Mouse (Mus musculus) stomach, embryonic 15.5 days (tissue): ENCODE data around the gene Tns1. TPM values are rescaled to one million over a fixed set of nuclear protein-coding genes. Genes with fewer than 3 reads are reported as not detected.

Experiments
- ATAC-seq: fragments of 200-750 bp; cut with Nextera tagmentation; 2 replicates; pipeline ENCODE4 v1.8.0; 2017; ENCODE audit warnings: low read depth, moderate number of reproducible peaks, moderate TSS enrichment; ENCODE audit not compliant: insufficient read depth, low FRiP score
- H3K27ac ChIP-seq: fragments of 300-500 bp; sonication (generic); 2 replicates; pipeline ENCODE4 v1.5.1; 2015; ENCODE audit warnings: mild to moderate bottlenecking, inconsistent platforms
- H3K27me3 ChIP-seq: fragments of 300-500 bp; sonication (generic); replicated peaks from 2 replicates; pipeline ENCODE4 v1.6.1; 2015; ENCODE audit warnings: inconsistent platforms
- H3K36me3 ChIP-seq: fragments of 300-500 bp; sonication (generic); 2 replicates; pipeline ENCODE4 v1.6.1; 2015; ENCODE audit warnings: inconsistent platforms
- H3K4me1 ChIP-seq: fragments of 300-500 bp; sonication (generic); 2 replicates; pipeline ENCODE4 v1.6.1; 2015; ENCODE audit warnings: inconsistent platforms
- H3K4me2 ChIP-seq: fragments of 300-500 bp; sonication (generic); 2 replicates; pipeline ENCODE4 v1.6.1; 2015; ENCODE audit warnings: mild to moderate bottlenecking, inconsistent platforms
- H3K4me3 ChIP-seq: fragments of 300-500 bp; sonication (generic); replicated peaks from 2 replicates; pipeline ENCODE4 v1.5.1; 2015; ENCODE audit warnings: inconsistent platforms
- H3K9ac ChIP-seq: fragments of 300-500 bp; sonication (generic); 2 replicates; pipeline ENCODE4 v1.6.1; 2015; ENCODE audit warnings: inconsistent platforms
- H3K9me3 ChIP-seq: fragments of 300-500 bp; sonication (generic); 2 replicates; pipeline ENCODE4 v1.6.1; 2016; ENCODE audit warnings: inconsistent platforms
- WGBS: fragments of 180-500 bp; shearing (Covaris S2); methylation state at CpG from one replicate; pipeline ENCODE4 v1.1.7; 2015; 5-methylcytosine and 5-hydroxymethylcytosine counted together
- polyA plus RNA-seq: library from polyadenylated mRNA; unstranded; fragments of >200 nt; fragmentation: Nextera tagmentation; extraction: Ambion mirVana; gene quantifications from 2 replicates; pipeline ENCODE4 v1.2.1, GENCODE M21; 2015

The Tns1 gene
- polyA plus RNA-seq, 1 experiment from 2014 or later = 34.5 TPM

GRCm38 (mm10) chr1:74014538-74015327 lies 109.5 kb downstream of the Tns1 start:
- Histone ChIP-seq H3K4me3 (no peak overlapping the region), H3K9me3 (no peaks in the 10 kb centered on the region), H3K36me3 (no peaks in the 10 kb centered on the region), H3K4me1 (peaks cover 26% of the 10 kb centered on the region), H3K4me2 (no peak overlapping the region), H3K27ac (peak overlapping the region; percentile 54; the same call in 1 of the 2 replicates), H3K27me3 (no peaks in the 10 kb centered on the region), H3K9ac (no peak overlapping the region)
- ATAC-seq = peak; percentile 39; the same call in 1 of the 2 replicates
- WGBS = 51% methylated on average over 10 of the region's 14 CpGs

- Histone ChIP-seq H3K4me1 (peaks cover 39% of the 10 kb centered on the region), H3K27ac (peak overlapping the region; percentile 40; the same call in 1 of the 2 replicates), H3K27me3 (no peaks in the 10 kb centered on the region), H3K4me3 (no peak overlapping the region), H3K4me2 (no peak overlapping the region), H3K9ac (no peak overlapping the region), H3K9me3 (no peaks in the 10 kb centered on the region), H3K36me3 (no peaks in the 10 kb centered on the region)
- ATAC-seq = no peak
- WGBS = 77% methylated on average over 14 of the region's 14 CpGs
Measured at GRCm38 (mm10) chr1:74013296-74014031, 110.8 kb downstream of the Tns1 start.

- no peak overlapping the region for H3K9ac ChIP-seq
- no peak overlapping the region for H3K4me2 ChIP-seq
- WGBS = 77% methylated on average over 10 of the region's 10 CpGs
- no peak overlapping the region for H3K4me3 ChIP-seq
- no peaks in the 10 kb centered on the region for H3K27me3 ChIP-seq
- no peak for ATAC-seq
- H3K36me3 ChIP-seq = no peaks in the 10 kb centered on the region
- no peaks in the 10 kb centered on the region for H3K9me3 ChIP-seq
- no peak overlapping the region for H3K27ac ChIP-seq
- H3K4me1 ChIP-seq = peaks cover 47% of the 10 kb centered on the region
Measured at GRCm38 (mm10) chr1:74012706-74013105, 111.5 kb downstream of the Tns1 start.

- WGBS = 83% methylated on average over 3 of the region's 3 CpGs
- ATAC-seq = no peak
- H3K4me3 ChIP-seq = no peak overlapping the region
- no peak overlapping the region for H3K4me2 ChIP-seq
- no peaks in the 10 kb centered on the region for H3K27me3 ChIP-seq
- H3K9ac ChIP-seq = no peak overlapping the region
- no peaks in the 10 kb centered on the region for H3K9me3 ChIP-seq
- no peaks in the 10 kb centered on the region for H3K36me3 ChIP-seq
- peak overlapping the region; percentile 84; the same call in 1 of the 2 replicates for H3K27ac ChIP-seq
- H3K4me1 ChIP-seq = peaks cover 28% of the 10 kb centered on the region
Measured at GRCm38 (mm10) chr1:74009495-74009894, 114.8 kb downstream of the Tns1 start.

- no peaks in the 10 kb centered on the region for H3K9me3 ChIP-seq
- H3K4me3 ChIP-seq = no peak overlapping the region
- H3K9ac ChIP-seq = no peak overlapping the region
- 84% methylated on average over 3 of the region's 3 CpGs for WGBS
- 0 out of 2 replicates have a peak, but pooled peaks have one; percentile 12 for ATAC-seq
- no peaks in the 10 kb centered on the region for H3K27me3 ChIP-seq
- peak overlapping the region; percentile 84 for H3K27ac ChIP-seq
- peaks cover 28% of the 10 kb centered on the region for H3K4me1 ChIP-seq
- no peaks in the 10 kb centered on the region for H3K36me3 ChIP-seq
- 0 out of 2 replicates have a peak overlapping the region, but pooled peaks have one; percentile 6 for H3K4me2 ChIP-seq
Measured at GRCm38 (mm10) chr1:74008966-74009365, 115.3 kb downstream of the Tns1 start.

- H3K27me3 ChIP-seq = no peaks in the 10 kb centered on the region
- H3K9me3 ChIP-seq = no peaks in the 10 kb centered on the region
- H3K9ac ChIP-seq = no peak overlapping the region
- peak; percentile 76 for ATAC-seq
- 0 out of 2 replicates have a peak overlapping the region, but pooled peaks have one; percentile 6 for H3K4me2 ChIP-seq
- WGBS = 19% methylated on average over 5 of the region's 5 CpGs
- H3K4me3 ChIP-seq = no peak overlapping the region
- H3K4me1 ChIP-seq = peaks cover 30% of the 10 kb centered on the region
- H3K36me3 ChIP-seq = no peaks in the 10 kb centered on the region
- H3K27ac ChIP-seq = peak overlapping the region; percentile 84
Measured at GRCm38 (mm10) chr1:74008498-74008897, 115.8 kb downstream of the Tns1 start.

- Histone ChIP-seq H3K4me3 (no peak overlapping the region), H3K27me3 (no peaks in the 10 kb centered on the region), H3K27ac (peak overlapping the region; percentile 84; the same call in 1 of the 2 replicates), H3K36me3 (no peaks in the 10 kb centered on the region), H3K9ac (no peak overlapping the region), H3K4me2 (no peak overlapping the region), H3K4me1 (peaks cover 33% of the 10 kb centered on the region), H3K9me3 (no peaks in the 10 kb centered on the region)
- ATAC-seq = no peak
- 47% methylated on average over 7 of the region's 7 CpGs for whole genome bisulfite sequencing
Measured at GRCm38 (mm10) chr1:74007398-74008050, 116.7 kb downstream of the Tns1 start.

- no peak for ATAC-seq
- Histone ChIP-seq H3K9ac (no peak overlapping the region), H3K9me3 (no peaks in the 10 kb centered on the region), H3K36me3 (no peaks in the 10 kb centered on the region), H3K27ac (no peak overlapping the region), H3K4me3 (no peak overlapping the region), H3K4me2 (no peak overlapping the region), H3K27me3 (no peaks in the 10 kb centered on the region), H3K4me1 (peaks cover 47% of the 10 kb centered on the region)
- 73% methylated on average over 3 of the region's 3 CpGs for WGBS
Measured at GRCm38 (mm10) chr1:74005020-74005419, 119.2 kb downstream of the Tns1 start.

GRCm38 (mm10) chr1:74003723-74004122 lies 120.5 kb downstream of the Tns1 start:
- no peak overlapping the region for H3K9ac ChIP-seq

GRCm38 (mm10) chr1:74001449-74001820 lies 122.8 kb downstream of the Tns1 start:
- Histone ChIP-seq H3K27me3 (no peaks in the 10 kb centered on the region), H3K36me3 (no peaks in the 10 kb centered on the region), H3K4me3 (no peak overlapping the region), H3K9ac (no peak overlapping the region), H3K4me2 (no peak overlapping the region), H3K4me1 (peaks cover 47% of the 10 kb centered on the region), H3K27ac (no peak overlapping the region), H3K9me3 (no peaks in the 10 kb centered on the region)
- peak; percentile 51; the same call in 1 of the 2 replicates for ATAC-seq
- WGBS = 62% methylated on average over 10 of the region's 10 CpGs

More at GRCm38 (mm10) chr1:74003723-74004122, 120.5 kb downstream of the Tns1 start:
- WGBS = 67% methylated on average over 2 of the region's 2 CpGs
- Histone ChIP-seq H3K4me1 (peaks cover 49% of the 10 kb centered on the region), H3K4me2 (no peak overlapping the region), H3K36me3 (no peaks in the 10 kb centered on the region), H3K27ac (no peak overlapping the region), H3K9me3 (no peaks in the 10 kb centered on the region), H3K4me3 (no peak overlapping the region), H3K27me3 (no peaks in the 10 kb centered on the region)
- no peak for ATAC-seq

GRCm38 (mm10) chr1:74000810-74001448 lies 123.3 kb downstream of the Tns1 start:
- Histone ChIP-seq H3K4me3 (no peak overlapping the region), H3K9ac (no peak overlapping the region), H3K27ac (no peak overlapping the region), H3K27me3 (no peaks in the 10 kb centered on the region), H3K9me3 (no peaks in the 10 kb centered on the region), H3K36me3 (no peaks in the 10 kb centered on the region), H3K4me1 (peaks cover 47% of the 10 kb centered on the region), H3K4me2 (no peak overlapping the region)
- ATAC-seq = peak; percentile 12; the same call in 1 of the 2 replicates
- WGBS = 58% methylated on average over 2 of the region's 2 CpGs
